Mouse (Mus musculus): ENCODE results near the gene Hemgn. TPM values are rescaled to one million over a fixed set of nuclear protein-coding genes. Genes with fewer than 3 reads are reported as not detected.

The Hemgn gene
- polyA plus RNA-seq, 1 experiment from 2014 or later = 0.78 TPM

- H3K4me1 ChIP-seq (replicated peaks; ENCODE audit: control insufficient read depth, insufficient read depth) = no peaks in the 10 kb centered on the region
- no peak for ATAC-seq (ENCODE audit: low FRiP score, low TSS enrichment)
- WGBS = 35% methylated on average over 9 of the region's 9 CpGs
Measured at GRCm38 (mm10) chr4:46348897-46349296, 64.4 kb downstream of the Hemgn start.

DNA sequence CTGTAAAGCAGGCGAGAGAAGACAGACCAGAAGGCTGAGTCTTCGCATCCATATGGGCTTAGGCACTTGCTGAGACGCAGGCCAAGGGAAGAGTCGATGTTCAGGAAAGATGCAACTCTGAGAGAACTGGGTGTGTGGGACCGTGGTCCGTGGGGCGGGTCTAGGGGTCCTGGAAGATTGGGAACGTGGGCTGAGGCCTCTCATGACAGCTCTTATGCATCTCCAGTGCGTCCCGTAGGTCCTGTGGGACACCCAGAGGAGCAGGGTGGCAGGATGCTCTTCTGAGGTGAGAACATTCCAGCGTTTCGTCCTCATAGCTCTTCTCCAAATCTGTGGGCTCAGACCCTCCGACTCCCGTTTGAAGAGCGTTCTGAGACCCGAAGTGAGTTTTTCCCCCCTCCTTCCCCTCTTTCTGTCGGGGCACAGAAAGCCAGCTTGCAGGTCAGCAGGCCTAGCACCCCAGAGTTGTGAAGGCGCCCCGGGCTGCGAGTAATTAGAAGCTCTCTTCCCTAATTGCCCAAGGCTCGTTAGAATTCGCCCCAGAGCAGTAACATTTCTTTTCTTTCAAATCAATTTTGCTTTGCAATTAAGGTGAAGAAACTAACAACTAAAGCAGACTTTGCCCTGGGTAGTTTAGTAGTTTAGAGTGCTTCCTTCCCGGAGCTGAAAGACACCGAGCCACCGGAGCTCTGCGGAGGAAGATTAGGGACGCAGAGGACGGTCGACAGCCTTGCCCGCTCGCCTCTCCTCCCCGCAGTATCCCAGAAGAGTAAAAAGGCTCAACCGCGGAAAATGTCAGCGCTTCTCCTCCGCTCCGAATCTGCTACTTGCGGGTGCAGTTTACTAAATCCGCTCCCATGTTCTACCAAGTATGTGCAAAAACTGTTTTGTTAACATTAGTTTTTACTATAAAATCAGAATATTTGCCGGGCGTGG, 65.5 kb downstream of the Hemgn start:
- Histone ChIP-seq H3K4me1 (replicated peaks; ENCODE audit: control insufficient read depth, insufficient read depth) (no peaks in the 10 kb centered on the region), H3K27ac (replicated peaks) (no peak overlapping the region), H3K9me3 (ENCODE audit: control insufficient read depth, low read length) (no peaks in the 10 kb centered on the region), H3K36me3 (ENCODE audit: control insufficient read depth, insufficient read depth, low read length) (no peaks in the 10 kb centered on the region), H3K4me2 (replicated peaks; ENCODE audit: low read depth) (no peak overlapping the region), H3K4me3 (ENCODE audit: low read depth, low read length) (no peak overlapping the region), H3K27me3 (ENCODE audit: control insufficient read depth, insufficient read depth, low read length) (peaks cover 26% of the 10 kb centered on the region; the same call in 1 of the 2 replicates), H3K9ac (ENCODE audit: low read length) (no peak overlapping the region)
- no peak for DNase-seq (ENCODE audit: low spot score)
- TF ChIP-seq EP300 (optimal IDR thresholded peaks at IDR 0.05) (no peak), CTCF (IDR thresholded peaks at IDR 0.05; ENCODE audit: low read depth) (no peak)
- ATAC-seq (ENCODE audit: low FRiP score, low TSS enrichment) = no peak
- 11% methylated on average over 41 of the region's 41 CpGs for WGBS

More at GRCm38 (mm10) chr4:46348897-46349296, 64.4 kb downstream of the Hemgn start:
- no peak for DNase-seq (ENCODE audit: low spot score)
- peaks cover 22% of the 10 kb centered on the region; the same call in 1 of the 2 replicates for H3K27me3 ChIP-seq (ENCODE audit: control insufficient read depth, insufficient read depth, low read length)
- H3K4me3 ChIP-seq (ENCODE audit: low read depth, low read length) = no peak overlapping the region
- H3K9me3 ChIP-seq (ENCODE audit: control insufficient read depth, low read length) = no peaks in the 10 kb centered on the region
- no peak overlapping the region for H3K4me2 ChIP-seq (replicated peaks; ENCODE audit: low read depth)
- H3K36me3 ChIP-seq (ENCODE audit: control insufficient read depth, insufficient read depth, low read length) = no peaks in the 10 kb centered on the region
- TF ChIP-seq EP300 (optimal IDR thresholded peaks at IDR 0.05) = no peak
- no peak for TF ChIP-seq CTCF (IDR thresholded peaks at IDR 0.05; ENCODE audit: low read depth)
- no peak overlapping the region for H3K9ac ChIP-seq (ENCODE audit: low read length)
- no peak overlapping the region for H3K27ac ChIP-seq (replicated peaks)

DNA sequence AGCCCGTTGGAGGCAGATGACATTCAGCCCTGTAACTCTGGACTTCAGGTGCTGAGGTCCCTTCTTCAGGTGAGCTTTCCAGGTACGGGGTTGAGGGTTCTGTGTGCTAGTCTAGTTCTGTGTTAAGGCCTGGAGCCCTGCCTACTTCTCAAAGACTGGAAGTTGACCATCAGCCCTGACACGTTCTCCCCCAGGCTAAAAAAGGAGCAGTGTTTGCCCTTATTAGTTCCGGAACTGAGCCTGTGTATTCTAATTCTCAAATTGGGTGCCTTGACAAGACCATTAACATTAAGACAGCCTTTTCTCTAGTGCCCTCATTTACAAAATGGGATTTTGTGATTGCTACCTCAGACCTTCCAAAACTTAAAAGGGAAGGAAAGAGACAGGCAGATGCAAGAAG, 66.2 kb downstream of the Hemgn start:
- Histone ChIP-seq H3K27me3 (ENCODE audit: control insufficient read depth, insufficient read depth, low read length) (peaks cover 29% of the 10 kb centered on the region; the same call in 1 of the 2 replicates), H3K4me1 (replicated peaks; ENCODE audit: control insufficient read depth, insufficient read depth) (no peaks in the 10 kb centered on the region), H3K36me3 (ENCODE audit: control insufficient read depth, insufficient read depth, low read length) (no peaks in the 10 kb centered on the region), H3K9me3 (ENCODE audit: control insufficient read depth, low read length) (no peaks in the 10 kb centered on the region), H3K9ac (ENCODE audit: low read length) (no peak overlapping the region), H3K4me3 (ENCODE audit: low read depth, low read length) (no peak overlapping the region), H3K4me2 (replicated peaks; ENCODE audit: low read depth) (no peak overlapping the region), H3K27ac (replicated peaks) (no peak overlapping the region)
- TF ChIP-seq CTCF (IDR thresholded peaks at IDR 0.05; ENCODE audit: low read depth) (no peak), EP300 (optimal IDR thresholded peaks at IDR 0.05) (no peak)
- DNase-seq (ENCODE audit: low spot score) = no peak
- no peak for ATAC-seq (ENCODE audit: low FRiP score, low TSS enrichment)
- 15% methylated on average over 4 of the region's 4 CpGs for WGBS

DNA sequence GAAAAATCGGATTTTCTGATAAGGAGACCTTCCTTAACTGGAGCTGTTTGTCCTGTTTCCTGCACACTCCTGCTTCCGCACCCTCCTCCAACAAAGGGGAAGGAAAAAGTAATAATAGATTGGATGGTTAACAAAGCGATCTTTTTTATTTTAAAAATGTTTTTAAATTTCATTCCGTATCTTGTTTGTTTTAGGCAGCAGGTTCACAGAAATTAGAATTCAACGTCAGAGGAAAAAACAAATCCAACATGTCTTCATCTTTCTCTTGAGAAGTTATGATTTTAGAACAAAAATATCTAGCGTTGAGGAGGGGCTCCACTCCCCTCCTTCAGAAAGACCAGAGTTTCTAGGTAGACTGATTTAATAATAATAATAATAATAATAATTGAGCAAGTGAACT, 67.1 kb downstream of the Hemgn start:
- no peak for ATAC-seq (ENCODE audit: low FRiP score, low TSS enrichment)
- TF ChIP-seq EP300 (optimal IDR thresholded peaks at IDR 0.05) (no peak), CTCF (IDR thresholded peaks at IDR 0.05; ENCODE audit: low read depth) (no peak)
- 32% methylated on average over 6 of the region's 6 CpGs for WGBS

GRCm38 (mm10) chr4:46345773-46346100, 67.6 kb downstream of the Hemgn start:
- WGBS = 29% methylated on average over 3 of the region's 3 CpGs
- ATAC-seq (ENCODE audit: low FRiP score, low TSS enrichment) = no peak

More for the DNA sequence above, 67.1 kb downstream of the Hemgn start:
- H3K27me3 ChIP-seq (ENCODE audit: control insufficient read depth, insufficient read depth, low read length) = peaks cover 36% of the 10 kb centered on the region; the same call in 1 of the 2 replicates
- H3K9ac ChIP-seq (ENCODE audit: low read length) = no peak overlapping the region
- H3K4me1 ChIP-seq (replicated peaks; ENCODE audit: control insufficient read depth, insufficient read depth) = no peaks in the 10 kb centered on the region
- H3K4me3 ChIP-seq (ENCODE audit: low read depth, low read length) = no peak overlapping the region
- H3K4me2 ChIP-seq (replicated peaks; ENCODE audit: low read depth) = no peak overlapping the region
- no peaks in the 10 kb centered on the region for H3K36me3 ChIP-seq (ENCODE audit: control insufficient read depth, insufficient read depth, low read length)
- no peak overlapping the region for H3K27ac ChIP-seq (replicated peaks)
- H3K9me3 ChIP-seq (ENCODE audit: control insufficient read depth, low read length) = no peaks in the 10 kb centered on the region
- DNase-seq (ENCODE audit: low spot score) = no peak

More at GRCm38 (mm10) chr4:46345773-46346100, 67.6 kb downstream of the Hemgn start:
- Histone ChIP-seq H3K9me3 (ENCODE audit: control insufficient read depth, low read length) (no peaks in the 10 kb centered on the region), H3K27me3 (ENCODE audit: control insufficient read depth, insufficient read depth, low read length) (peaks cover 40% of the 10 kb centered on the region; the same call in 1 of the 2 replicates), H3K27ac (replicated peaks) (no peak overlapping the region), H3K9ac (ENCODE audit: low read length) (no peak overlapping the region), H3K4me2 (replicated peaks; ENCODE audit: low read depth) (no peak overlapping the region), H3K36me3 (ENCODE audit: control insufficient read depth, insufficient read depth, low read length) (no peaks in the 10 kb centered on the region), H3K4me1 (replicated peaks; ENCODE audit: control insufficient read depth, insufficient read depth) (no peaks in the 10 kb centered on the region), H3K4me3 (ENCODE audit: low read depth, low read length) (no peak overlapping the region)
- TF ChIP-seq CTCF (IDR thresholded peaks at IDR 0.05; ENCODE audit: low read depth) (no peak), EP300 (optimal IDR thresholded peaks at IDR 0.05) (no peak)
- no peak for DNase-seq (ENCODE audit: low spot score)
